Mouse (Mus musculus) spleen, adult 2 months (tissue): ENCODE results near the gene Dera.

Experiments used
- CTCF ChIP-seq: fragments of 200-500 bp; IDR thresholded peaks from 2 replicates; pipeline ENCODE4 v1.5.1; 2011; ENCODE audit warnings: mild to moderate bottlenecking, inconsistent platforms; ENCODE audit not compliant: insufficient read depth, insufficient read length, insufficient replicate concordance; ENCODE audit errors: extremely low read depth
- POLR2A ChIP-seq: fragments of 200-500 bp; IDR thresholded peaks from 2 replicates; pipeline ENCODE4 v1.6.1; 2011; ENCODE audit warnings: low read depth, low read length, inconsistent platforms

- no peak for TF ChIP-seq CTCF
- no peak for TF ChIP-seq POLR2A
These were observed 82.5 kb downstream of the Dera start for GRCm38 (mm10) chr6:137836799-137837198.
